Mouse (Mus musculus) neutrophil, adult 65 days (primary cell): Measurements from ENCODE around the gene Trpv5. TPM values are rescaled to one million over a fixed set of nuclear protein-coding genes. Genes with fewer than 3 reads are reported as not detected.

Experiments used
- total RNA-seq: library from RNA; stranded (reverse); gene quantifications from 2 replicates; pipeline ENCODE4 v1.2.4, GENCODE M21; 2023

The Trpv5 gene
- total RNA-seq, result not detected in 2 replicates

GRCm38 (mm10) chr6:41680669-41681068, at the start of gene Trpv5:
Gene Trpv5 (minus strand): TSS chr6:41680769.

GRCm38 (mm10) chr6:41704123-41704522, 23.6 kb upstream of the Trpv5 start, which contains the start of gene Kel:
Gene Kel (minus strand): TSS chr6:41704339.

GRCm38 (mm10) chr6:41684131-41684530, 3.6 kb upstream of the Trpv5 start, which contains the start of gene Llcfc1:
Gene Llcfc1 (plus strand): TSS chr6:41684431.

GRCm38 (mm10) chr6:41636178-41636577, 44.4 kb downstream of the Trpv5 start, which contains the start of gene Trpv6:
Gene Trpv6 (minus strand): TSS chr6:41636405.

DNA sequence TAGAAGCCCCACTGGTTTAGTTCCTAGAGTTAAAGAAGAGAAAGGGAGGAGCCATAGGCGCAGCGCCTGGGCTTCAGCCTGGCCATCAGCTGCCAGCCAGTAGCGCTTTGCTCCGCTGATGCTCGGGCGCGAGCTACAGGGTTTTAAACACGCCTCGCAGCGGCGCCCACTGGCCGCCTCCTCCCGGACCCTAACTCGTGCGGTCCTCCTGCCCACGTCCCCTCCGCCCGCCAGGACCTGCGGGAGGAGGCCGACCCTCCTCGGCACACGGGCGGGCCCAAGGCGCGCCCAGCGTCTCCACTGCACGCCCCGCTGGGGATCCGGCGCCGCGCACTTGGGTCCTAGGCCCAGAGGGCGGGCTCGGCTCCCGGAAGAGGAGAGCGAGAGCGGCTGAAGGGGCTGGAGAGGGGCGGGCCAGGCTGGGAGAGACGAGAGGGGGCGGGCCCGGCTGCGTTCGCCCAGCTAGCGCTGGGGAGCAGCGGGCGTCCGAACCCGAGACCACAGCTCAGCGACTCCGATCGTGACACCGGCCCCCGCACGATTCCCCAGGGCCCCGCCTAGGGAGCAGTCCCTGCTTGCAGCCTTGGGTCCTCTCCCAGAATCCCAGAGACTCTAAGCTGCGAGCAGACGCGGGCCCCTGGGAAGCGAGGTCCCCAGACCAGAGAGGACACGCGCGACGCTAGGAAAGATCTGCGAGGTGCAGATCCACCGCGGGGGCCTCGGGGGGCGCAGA, 75.3 kb downstream of the Trpv5 start, which contains the start of gene Ephb6:
Gene Ephb6, plus strand, starts transcription at position 422 of the 733 bp plus-strand sequence.

Other genes with a start within 250 kb of the Trpv5 start
- not detected in 2 replicates for gene Gm10334, start 234.6 kb downstream of the Trpv5 start, total RNA-seq
- not detected in 2 replicates for gene Prss1, start 221.8 kb downstream of the Trpv5 start, total RNA-seq
- 0.86 TPM in 1 of 2 replicates, not detected in the other for gene Prss2, start 159.0 kb downstream of the Trpv5 start, total RNA-seq
- 1.7 TPM in 1 of 2 replicates, not detected in the other for gene Ephb6, start 75.3 kb downstream of the Trpv5 start, total RNA-seq
- not detected in 2 replicates for gene Trpv6, start 44.4 kb downstream of the Trpv5 start, total RNA-seq
- gene Llcfc1, start 3.7 kb upstream of the Trpv5 start, total RNA-seq, result not detected in 2 replicates
- 4.7 and 7.8 TPM in 2 replicates for gene Kel, start 23.6 kb upstream of the Trpv5 start, total RNA-seq
- not detected in 2 replicates for gene Olfr459, start 94.4 kb upstream of the Trpv5 start, total RNA-seq
- not detected in 2 replicates for gene Pip, start 166.8 kb upstream of the Trpv5 start, total RNA-seq
- not detected in 2 replicates for gene Sval2, start 172.2 kb upstream of the Trpv5 start, total RNA-seq